Mouse (Mus musculus) natural killer cell, adult 2 months (primary cell): ENCODE measurements around the gene Eml2.

Source experiments
- DNase-seq, 2 experiments: peaks; one replicate each; pipeline ENCODE4 v3.0.0; 2022; ENCODE audit warnings: low spot score in 2 of 2

Gene Eml2

DNA sequence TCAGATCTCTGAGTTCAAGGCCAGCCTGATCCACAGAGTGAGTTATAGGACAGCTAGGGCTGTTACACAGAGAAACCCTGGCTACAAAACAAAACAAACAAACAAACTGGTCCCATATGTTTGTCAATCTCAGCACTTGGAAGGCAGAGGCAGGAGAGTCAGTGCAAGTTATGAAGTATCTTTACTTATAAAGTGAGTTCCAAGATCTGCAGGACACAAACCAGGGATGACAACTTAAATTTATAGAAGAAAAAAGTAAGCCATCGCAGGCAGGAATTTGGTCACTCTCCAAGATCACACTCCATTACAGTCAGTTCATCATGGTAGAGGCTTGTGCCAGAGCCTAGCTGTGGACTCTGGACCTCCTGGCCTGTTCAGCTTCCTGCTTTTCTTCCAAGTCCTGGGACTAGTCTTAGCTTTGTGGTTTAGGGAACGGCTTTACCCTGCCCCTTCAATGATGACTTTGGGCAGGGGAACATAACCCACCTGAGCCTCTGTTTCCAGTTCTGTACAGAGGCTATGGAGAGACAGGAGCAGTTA is 53.9 kb downstream of the Eml2 start:
- no peak for DNase-seq

DNA sequence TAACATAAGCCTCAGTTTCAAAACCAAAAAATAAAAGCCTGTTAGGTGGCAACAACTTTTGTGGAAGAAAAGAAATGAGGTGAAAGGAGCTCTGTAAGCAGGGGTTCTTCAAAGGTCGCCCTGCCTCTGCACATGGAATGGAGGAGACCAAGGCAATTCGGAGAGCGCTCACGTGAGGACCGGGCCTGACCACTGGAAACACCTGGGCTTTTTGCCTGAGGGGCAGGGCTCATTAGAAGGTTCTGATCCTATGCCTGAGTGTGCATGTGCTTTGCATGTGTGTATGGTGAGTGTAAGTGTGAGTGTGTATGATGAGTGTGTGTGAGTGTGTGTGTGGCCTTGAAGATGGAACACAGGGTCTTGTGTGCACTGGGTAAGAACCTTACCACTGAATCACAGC is 54.7 kb downstream of the Eml2 start:
- DNase-seq, result no peak

DNA sequence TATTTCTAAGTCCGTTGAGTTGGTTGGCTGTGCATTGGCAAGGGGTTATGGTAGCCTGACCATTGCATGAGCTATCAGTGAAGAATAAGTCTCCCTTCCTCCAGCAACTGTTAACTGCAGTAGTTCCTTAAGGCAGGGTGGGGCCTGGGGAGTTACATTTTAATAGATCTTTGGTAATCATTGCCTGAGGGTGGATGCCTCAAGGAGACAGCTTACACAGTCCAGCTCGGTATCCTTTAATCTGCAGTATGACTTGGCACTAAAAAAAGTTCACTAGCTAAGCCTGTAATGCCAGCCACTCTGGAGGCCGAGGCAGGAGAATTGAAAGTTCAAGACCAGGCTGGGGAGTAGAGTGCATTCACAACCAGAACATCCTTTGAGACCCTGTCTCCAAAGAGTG is 55.6 kb downstream of the Eml2 start:
- no peak for DNase-seq

DNA sequence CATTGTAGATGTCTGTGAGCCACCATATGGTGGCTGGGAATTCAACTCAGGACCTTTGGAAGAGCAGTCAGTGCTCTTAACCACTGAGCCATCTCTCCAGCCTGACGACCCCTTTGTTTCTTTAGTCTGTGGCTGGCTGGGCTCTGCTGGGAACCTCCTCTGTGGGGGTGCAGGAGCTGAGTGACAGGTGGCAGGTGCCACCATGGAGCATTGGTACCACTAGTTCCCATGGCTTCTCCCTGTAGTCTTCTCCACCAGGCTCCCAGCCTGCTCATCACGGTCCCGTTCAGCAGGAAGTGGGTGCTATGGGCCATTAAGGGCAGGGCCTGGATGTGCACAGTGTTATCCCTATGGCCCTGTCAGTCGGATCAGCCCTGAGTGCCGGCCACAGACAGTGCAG is 58.4 kb downstream of the Eml2 start:
- no peak for DNase-seq

DNA sequence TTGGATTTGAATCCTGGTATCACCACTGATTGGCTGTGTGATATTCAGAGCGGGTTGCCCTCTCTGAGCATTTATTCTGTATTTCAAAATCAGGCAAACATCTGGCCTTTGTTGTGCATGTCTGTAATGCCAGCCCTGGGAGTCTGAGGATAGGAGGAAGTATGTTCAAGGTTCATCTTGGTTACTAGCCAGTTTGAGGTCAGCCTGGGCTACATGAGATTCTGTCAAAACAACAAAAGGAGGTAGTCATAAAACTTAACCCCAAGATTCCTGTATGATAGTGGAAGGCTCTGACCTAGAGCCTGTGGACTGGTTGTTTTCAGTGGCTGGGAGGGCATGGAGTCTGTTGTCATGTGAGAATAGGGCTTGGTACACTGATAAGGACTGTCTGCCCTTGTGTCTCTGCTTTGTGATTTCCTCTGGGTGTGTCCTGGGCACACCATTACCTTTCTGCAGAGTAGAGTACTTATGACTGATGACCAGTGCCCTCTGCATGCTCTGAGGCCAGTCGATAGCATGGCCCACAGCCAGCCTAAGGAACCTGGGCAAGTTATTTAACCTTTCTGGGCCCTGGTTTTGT is 59.0 kb downstream of the Eml2 start:
- DNase-seq, result no peak

DNA sequence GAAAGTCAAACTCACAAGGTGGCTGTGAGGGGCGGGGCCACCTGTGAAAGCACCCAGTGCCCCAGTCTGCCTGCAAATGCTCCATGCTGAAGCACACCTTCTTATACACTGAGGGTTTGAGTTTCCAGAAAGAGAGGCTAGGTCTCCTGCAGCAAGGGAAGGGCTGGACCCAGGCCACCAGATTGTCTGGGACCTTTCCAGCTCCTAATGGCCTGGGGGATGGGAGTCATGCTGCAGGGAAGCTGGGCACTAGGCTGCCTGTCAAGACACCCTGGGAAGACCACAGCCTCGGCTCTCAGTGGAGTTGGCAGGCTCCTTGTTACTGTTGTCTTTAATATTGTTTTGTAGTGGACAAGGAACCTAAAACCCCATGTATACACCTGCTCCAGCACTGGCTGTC is 60.2 kb downstream of the Eml2 start:
- no peak for DNase-seq

DNA sequence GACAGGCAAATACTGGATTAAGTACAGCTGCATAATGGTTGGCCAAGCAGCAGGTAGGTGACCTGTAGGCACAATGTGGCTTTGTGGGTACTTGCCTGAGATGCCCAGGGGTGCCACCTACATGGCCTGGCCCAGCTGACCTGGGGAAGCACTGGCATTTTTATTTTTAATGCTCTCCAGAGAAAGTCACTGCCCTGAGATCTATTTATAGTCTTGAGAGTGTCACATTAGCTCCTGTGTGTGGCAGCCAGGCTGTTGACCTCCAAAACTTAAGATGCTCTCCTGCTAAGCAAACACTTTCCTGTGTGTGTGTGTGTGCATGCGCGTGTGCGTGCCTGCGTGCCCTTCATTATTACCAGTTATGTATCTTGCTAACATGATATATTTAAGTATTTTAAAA is 62.1 kb downstream of the Eml2 start:
- DNase-seq, result no peak

DNA sequence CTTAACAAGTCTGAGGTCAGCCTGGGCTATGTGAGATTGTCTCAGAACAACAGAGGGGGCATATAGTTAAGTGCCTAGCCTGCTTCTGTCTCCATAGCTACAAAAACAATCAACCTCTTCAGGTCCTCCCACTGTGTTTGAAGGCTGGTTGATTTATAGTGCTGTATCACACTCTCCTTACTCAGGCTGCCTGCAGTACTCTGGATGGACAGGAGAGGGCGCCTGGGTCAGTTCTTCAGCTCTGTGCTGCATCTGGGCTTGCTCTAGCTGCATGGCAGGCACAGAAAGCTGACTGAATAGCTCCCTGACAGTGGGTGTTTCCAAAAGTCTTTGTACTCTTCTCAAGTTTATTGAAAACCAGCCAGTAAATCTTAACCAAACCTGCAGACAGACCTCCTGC is 63.2 kb downstream of the Eml2 start:
- DNase-seq, result peak; percentile 82 to 89

DNA sequence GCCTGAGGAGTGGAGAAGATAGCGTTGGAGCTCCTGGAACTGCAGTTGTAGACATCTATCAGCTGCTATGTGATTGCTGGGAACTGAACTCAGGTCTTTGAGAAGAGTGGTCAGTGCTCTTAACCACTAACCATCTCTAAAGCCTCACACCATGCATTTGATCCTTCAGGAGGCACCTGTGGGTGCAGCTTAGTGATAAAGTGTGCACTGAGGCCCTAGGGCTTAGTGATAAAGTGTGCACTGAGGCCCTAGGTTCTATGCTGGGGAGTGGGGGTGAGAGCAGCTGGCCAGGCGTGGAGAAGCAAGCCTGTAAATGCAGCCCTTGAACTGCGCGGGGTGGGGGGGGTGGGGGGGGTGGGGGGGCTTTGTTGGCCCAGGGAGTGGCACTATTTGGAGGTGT is 63.8 kb downstream of the Eml2 start:
- DNase-seq, result no peak

DNA sequence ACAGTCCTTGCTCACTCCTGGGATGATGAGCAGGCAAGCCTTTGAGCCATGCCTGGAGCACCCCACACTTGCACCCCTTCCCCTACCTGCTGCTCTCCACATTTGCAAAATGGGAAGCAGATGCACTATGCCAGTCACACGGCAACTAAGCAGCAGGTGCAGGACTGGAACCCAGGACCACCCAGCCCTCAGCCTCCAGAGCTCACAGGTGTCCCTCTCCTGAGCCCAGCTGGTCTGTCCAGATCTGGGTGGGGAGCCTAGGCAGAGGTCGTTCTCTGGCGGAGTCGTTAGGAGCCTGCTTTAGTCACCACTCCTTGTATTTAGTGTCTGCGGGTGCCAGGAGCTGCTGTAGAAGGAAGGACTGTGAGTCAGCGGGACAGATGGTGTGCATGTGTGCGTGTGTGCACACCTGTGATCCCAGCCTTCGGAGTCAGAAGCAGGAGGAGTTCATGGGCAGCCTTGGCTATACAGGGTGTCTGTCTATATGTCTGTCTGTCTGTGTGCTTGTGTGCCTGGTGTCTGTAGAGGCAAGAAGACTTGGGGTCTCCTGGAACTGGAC is 64.8 kb downstream of the Eml2 start:
- no peak for DNase-seq

DNA sequence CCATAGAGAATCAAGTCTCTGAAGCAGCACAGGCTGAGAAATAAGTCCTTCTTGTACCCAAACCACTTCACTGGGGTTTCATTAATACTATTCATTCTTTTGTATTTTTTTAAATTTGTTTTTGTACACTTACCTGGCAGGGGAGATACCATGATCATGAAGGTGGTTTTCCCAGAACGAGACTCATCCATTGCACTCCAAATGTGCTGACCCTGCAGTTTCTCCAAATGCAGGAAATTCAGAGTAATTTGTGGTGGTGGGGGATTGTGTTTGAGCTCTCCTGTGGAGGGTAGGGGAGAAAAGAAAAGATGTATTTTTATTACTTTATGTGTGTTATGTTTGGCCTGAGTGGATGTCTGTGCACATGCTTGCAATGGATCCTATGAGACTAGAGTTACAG is 65.8 kb downstream of the Eml2 start:
- DNase-seq, result no peak

DNA sequence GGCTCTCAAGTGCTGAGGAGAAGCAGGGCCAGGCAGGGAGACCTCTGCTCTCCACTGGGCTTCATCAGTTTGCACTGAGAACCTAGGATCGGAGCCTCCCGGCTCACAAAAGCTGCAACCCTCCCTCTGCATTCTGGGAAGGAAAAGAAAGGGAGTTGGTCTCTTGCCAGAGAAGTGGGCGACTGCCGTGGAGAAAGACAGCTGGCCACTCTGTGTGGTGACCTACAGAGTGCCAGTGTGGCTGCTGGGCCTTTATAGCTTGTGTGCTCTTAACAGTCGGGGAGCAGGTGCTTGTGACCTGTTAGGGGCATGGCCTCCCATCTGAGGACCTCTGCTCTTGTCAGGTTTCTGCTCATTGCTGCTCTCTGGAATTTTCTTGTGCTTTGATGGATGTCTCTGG is 67.6 kb downstream of the Eml2 start:
- DNase-seq, result no peak

DNA sequence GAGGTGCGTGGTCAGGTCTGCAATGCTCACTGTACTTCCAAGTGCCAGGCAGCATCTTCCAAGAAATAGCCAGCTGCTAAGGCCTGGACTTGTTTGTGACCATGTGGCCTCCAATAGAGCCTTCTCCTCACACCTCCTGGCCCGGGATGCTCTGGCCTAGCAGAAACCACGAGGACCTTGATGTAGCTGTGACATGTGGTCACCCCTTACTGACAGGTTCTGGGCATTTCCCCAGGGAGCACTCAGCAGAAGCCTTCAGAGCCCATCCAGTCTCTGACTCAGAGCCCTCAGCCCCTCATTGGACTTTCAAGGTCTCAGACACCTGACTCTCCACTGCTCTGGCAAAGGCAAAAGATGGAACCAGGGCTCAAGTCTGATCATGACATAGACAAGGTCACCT is 68.9 kb downstream of the Eml2 start:
- DNase-seq, result no peak

DNA sequence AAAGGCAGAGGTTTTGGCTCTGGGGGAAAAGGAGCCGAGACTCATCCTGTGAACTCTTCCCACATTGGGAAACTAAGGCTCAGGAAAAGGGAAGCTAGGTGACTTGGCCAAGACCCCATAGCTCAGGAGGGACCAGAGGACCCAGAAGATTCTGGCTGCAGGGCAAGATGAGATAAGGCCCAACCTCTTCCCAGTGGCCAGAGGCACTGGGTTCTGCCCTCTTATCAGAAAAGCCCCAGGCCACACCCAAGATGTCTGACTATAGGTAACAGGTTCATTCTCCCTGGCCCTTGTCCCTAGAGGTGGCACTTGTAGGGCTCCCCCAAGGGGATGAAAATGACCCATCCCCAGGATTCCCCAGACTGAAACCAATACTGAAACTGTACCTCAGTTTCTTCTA is 70.6 kb downstream of the Eml2 start:
- no peak for DNase-seq

DNA sequence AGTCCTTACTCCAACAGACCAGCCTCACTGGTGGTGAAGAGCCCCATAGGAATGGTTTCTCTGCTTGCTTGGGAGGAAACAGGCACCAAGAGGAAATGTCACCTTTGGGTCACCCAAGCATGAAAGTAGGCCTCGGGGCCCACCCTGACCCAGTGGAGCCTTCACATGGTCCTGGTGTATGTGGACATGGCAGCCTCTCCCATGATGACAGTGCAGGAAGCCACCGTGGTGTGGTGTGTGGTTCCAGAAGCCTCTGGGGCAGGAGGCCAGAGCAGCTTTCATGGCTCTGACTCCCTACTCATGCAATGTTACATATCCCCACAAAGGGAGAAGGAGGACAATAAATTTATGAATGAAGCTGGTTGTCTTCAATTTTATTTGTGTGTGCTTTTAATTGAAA is 71.3 kb downstream of the Eml2 start:
- DNase-seq, result no peak

DNA sequence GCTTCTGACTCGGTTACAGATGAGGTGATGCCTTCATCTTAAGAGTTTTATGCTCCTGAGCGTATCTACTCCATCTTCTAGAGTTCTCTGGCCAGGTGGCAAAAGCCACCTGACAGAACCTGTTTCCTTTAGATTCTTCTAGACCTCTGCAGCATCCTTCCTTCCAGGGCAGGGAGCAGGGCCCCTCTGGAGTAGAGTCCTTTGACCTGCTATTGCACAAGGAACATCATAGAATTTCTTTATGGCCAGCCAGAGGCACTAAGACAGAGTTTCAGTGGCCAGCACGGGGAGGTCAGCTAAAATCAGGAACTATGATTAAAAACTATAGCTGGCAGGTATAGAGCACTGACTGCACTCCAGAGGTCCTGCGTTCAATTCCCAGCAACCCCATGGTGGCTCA is 75.9 kb downstream of the Eml2 start:
- no peak for DNase-seq

DNA sequence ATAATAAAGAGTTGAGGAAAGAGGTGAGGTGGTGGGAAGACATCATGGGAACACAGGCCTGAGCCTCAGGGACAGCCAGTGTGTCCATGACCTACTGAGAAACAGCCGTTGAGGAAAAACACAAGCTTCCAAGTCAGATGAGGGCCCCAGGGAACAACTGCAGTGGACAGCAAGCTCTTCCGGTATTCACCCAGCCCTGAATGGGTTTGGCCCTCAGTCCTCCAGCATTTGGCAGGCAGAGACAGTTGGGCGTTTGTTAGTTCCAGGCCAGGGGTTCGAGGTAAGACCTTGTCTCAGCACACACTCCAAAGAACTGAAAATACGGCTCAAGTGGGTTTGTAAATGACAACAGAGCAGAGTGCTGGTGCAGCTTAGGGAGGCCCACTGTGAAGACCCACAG is 77.2 kb downstream of the Eml2 start:
- no peak for DNase-seq

DNA sequence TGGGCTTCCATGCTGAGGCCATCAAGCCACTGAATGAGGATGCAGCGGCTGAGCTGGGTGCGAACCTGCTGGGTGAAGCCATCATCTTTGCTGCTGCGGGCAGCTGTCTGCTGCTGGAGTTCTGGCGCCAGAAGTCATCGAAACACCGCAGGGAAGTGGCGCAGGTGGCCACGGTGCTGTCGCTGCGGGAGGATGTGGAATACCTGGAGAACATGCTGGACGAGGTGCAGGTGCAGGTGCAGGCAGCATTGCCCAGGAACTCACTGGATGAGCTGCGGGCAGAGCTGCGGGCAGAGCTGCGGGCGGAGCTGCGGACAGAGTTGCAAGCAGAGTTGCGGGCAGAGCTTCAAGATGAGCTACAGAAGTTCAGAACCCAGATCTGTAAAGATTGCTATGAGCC is 79.2 kb downstream of the Eml2 start:
- no peak for DNase-seq
